Mouse (Mus musculus) ES-E14 (cell line): ENCODE measurements around the gene Fut7. TPM values are rescaled to one million over a fixed set of nuclear protein-coding genes. Genes with fewer than 3 reads are reported as not detected.

Experiments used
- DNase-seq: peaks from one replicate; pipeline ENCODE4 v3.0.0-alpha.2; 2013; ENCODE audit warnings: low read depth, low spot score
- H3K27ac ChIP-seq: 2 replicates; pipeline ENCODE4 v1.5.1; 2012; ENCODE audit warnings: low read depth, mild to moderate bottlenecking, low read length, moderate library complexity, mixed read lengths; ENCODE audit not compliant: poor library complexity, insufficient read depth, severe bottlenecking
- H3K36me3 ChIP-seq: 2 replicates; pipeline ENCODE4 v1.6.1; 2012; ENCODE audit warnings: mild to moderate bottlenecking, low read length, moderate library complexity, mixed read lengths; ENCODE audit not compliant: control insufficient read depth, poor library complexity, insufficient read depth, severe bottlenecking
- H3K4me1 ChIP-seq, 2 experiments: fragments of 150-350 bp in 1 of 2; sonication (generic) in 1 of 2; 2 replicates each; pipeline ENCODE4 v1.6.1; 2012; ENCODE audit warnings: low read length in 2 of 2, mild to moderate bottlenecking in 1 of 2, mixed read lengths in 1 of 2; ENCODE audit not compliant: control insufficient read depth in 2 of 2, insufficient read depth in 2 of 2, poor library complexity in 1 of 2
- H3K4me3 ChIP-seq, 2 experiments: fragments of 150-350 bp in 1 of 2; sonication (generic) in 1 of 2; 2 replicates each; pipeline ENCODE4 v1.5.1; 2012; ENCODE audit warnings: low read length in 2 of 2, low read depth in 1 of 2, mild to moderate bottlenecking in 1 of 2, mixed read lengths in 1 of 2; ENCODE audit not compliant: insufficient read depth in 1 of 2, poor library complexity in 1 of 2, severe bottlenecking in 1 of 2
- H3K9ac ChIP-seq: 2 replicates; pipeline ENCODE4 v1.6.1; 2012; ENCODE audit warnings: low read depth, mild to moderate bottlenecking, low read length, mixed read lengths; ENCODE audit not compliant: poor library complexity, insufficient read depth, severe bottlenecking
- H3K9me3 ChIP-seq: fragments of 150-350 bp; sonication (generic); 2 replicates; pipeline ENCODE4 v1.6.1; 2012; ENCODE audit warnings: low read depth, mild to moderate bottlenecking, low read length; ENCODE audit not compliant: control insufficient read depth, insufficient read depth
- CHD2 ChIP-seq: IDR thresholded peaks from 2 replicates; pipeline ENCODE4 v1.6.1; 2014; ENCODE audit warnings: mild to moderate bottlenecking, low read depth, low read length, inconsistent platforms
- HCFC1 ChIP-seq: IDR thresholded peaks from 2 replicates; pipeline ENCODE4 v1.6.1; 2012; ENCODE audit warnings: low read length, inconsistent platforms, borderline replicate concordance; ENCODE audit not compliant: insufficient read depth
- MAFK ChIP-seq: IDR thresholded peaks from 2 replicates; pipeline ENCODE4 v1.6.1; 2014; ENCODE audit warnings: mild to moderate bottlenecking, low read depth, low read length, inconsistent platforms; ENCODE audit not compliant: insufficient read depth
- ZC3H11A ChIP-seq: IDR thresholded peaks from 2 replicates; pipeline ENCODE4 v1.6.1; 2012; ENCODE audit warnings: low read depth, mild to moderate bottlenecking, inconsistent platforms, low read length, borderline replicate concordance
- ZNF384 ChIP-seq: IDR thresholded peaks from 2 replicates; pipeline ENCODE4 v1.6.1; 2012; ENCODE audit warnings: low read depth, low read length, inconsistent platforms
- in situ Hi-C, 2 experiments: fragments of 600-800 bp; cut with MboI; formaldehyde crosslinking; loops; one replicate each; pipeline ENCODE4 v1.15.1; 2025; ENCODE audit warnings: low sequenced_read_pairs in 2 of 2, inconsistent platforms in 1 of 2; ENCODE audit not compliant: unreplicated experiment in 2 of 2
- total RNA-seq: library from RNA; depleted of rRNA; stranded (reverse); fragments of 300-350 nt; gene quantifications from 2 replicates; pipeline ENCODE4 v1.2.3, GENCODE M21; 2012

Gene Fut7
- total RNA-seq, 1 experiment = not detected

- Histone ChIP-seq H3K9ac (no peak overlapping the region), H3K4me3 (no peak overlapping the region), H3K9me3 (no peaks in the 10 kb centered on the region), H3K36me3 (peaks cover 11% of the 10 kb centered on the region; the same call in 1 of the 2 replicates), H3K27ac (no peak overlapping the region), H3K4me1 (peaks cover 0 to 5% of the 10 kb centered on the region in 2 experiments; a peak in 1 of 4 replicates)
- no peak for DNase-seq
- no peak for TF ChIP-seq HCFC1
- TF ChIP-seq ZNF384 = no peak
- no peak for TF ChIP-seq MAFK
- in situ Hi-C loops = no loop called here
Observed at GRCm38 (mm10) chr2:25431308-25431855, 8.3 kb downstream of the Fut7 start.

- in situ Hi-C loops = no loop called here
- H3K9me3 ChIP-seq = no peaks in the 10 kb centered on the region
- peaks cover 21% of the 10 kb centered on the region; the same call in 1 of the 2 replicates for H3K36me3 ChIP-seq
- H3K4me1 ChIP-seq = peaks cover 0 to 4% of the 10 kb centered on the region in 2 experiments; a peak in 1 of 4 replicates
- H3K9ac ChIP-seq = no peak overlapping the region
- TF ChIP-seq HCFC1 (no peak), ZC3H11A (no peak), MAFK (no peak), ZNF384 (no peak), CHD2 (no peak)
- no peak overlapping the region for H3K27ac ChIP-seq
- no peak overlapping the region for H3K4me3 ChIP-seq
- DNase-seq = no peak
Observed at GRCm38 (mm10) chr2:25432326-25433098, 9.4 kb downstream of the Fut7 start.

GRCm38 (mm10) chr2:25433101-25433500 is 10.0 kb downstream of the Fut7 start:
- peaks cover 23% of the 10 kb centered on the region; the same call in 1 of the 2 replicates for H3K36me3 ChIP-seq
- no peaks in the 10 kb centered on the region for H3K9me3 ChIP-seq
- H3K4me3 ChIP-seq = no peak overlapping the region
- no peak for TF ChIP-seq HCFC1
- no peak for TF ChIP-seq ZNF384
- no peak for TF ChIP-seq MAFK
- no peak for TF ChIP-seq CHD2
- TF ChIP-seq ZC3H11A = no peak
- peaks cover 0 to 7% of the 10 kb centered on the region in 2 experiments; a peak in 1 of 4 replicates for H3K4me1 ChIP-seq
- in situ Hi-C loops = no loop called here
- DNase-seq = no peak
- H3K9ac ChIP-seq = no peak overlapping the region
- no peak overlapping the region for H3K27ac ChIP-seq

GRCm38 (mm10) chr2:25434292-25434691 is 11.2 kb downstream of the Fut7 start:
- no peak overlapping the region for H3K9ac ChIP-seq
- no peak overlapping the region for H3K27ac ChIP-seq

More at GRCm38 (mm10) chr2:25434292-25434691, 11.2 kb downstream of the Fut7 start:
- H3K36me3 ChIP-seq = peaks cover 27% of the 10 kb centered on the region; the same call in 1 of the 2 replicates
- H3K4me3 ChIP-seq = no peak overlapping the region
- DNase-seq = no peak
- in situ Hi-C loops = no loop called here
- no peaks in the 10 kb centered on the region for H3K9me3 ChIP-seq
- H3K4me1 ChIP-seq = peaks cover 0 to 5% of the 10 kb centered on the region in 2 experiments; a peak in 1 of 4 replicates
- no peak for TF ChIP-seq CHD2
- no peak for TF ChIP-seq ZNF384
- TF ChIP-seq HCFC1 = no peak
- TF ChIP-seq ZC3H11A = no peak
